Mouse (Mus musculus) liver, embryonic 13.5 days (tissue): Measurements from ENCODE around the gene Pipox. TPM values are rescaled to one million over a fixed set of nuclear protein-coding genes. Genes with fewer than 3 reads are reported as not detected.

Experiments used
- ATAC-seq: fragments of 200-750 bp; cut with Nextera tagmentation; 2 replicates; pipeline ENCODE4 v1.8.0; 2017; ENCODE audit warnings: low read depth, mild to moderate bottlenecking, moderate number of reproducible peaks, moderate library complexity
- DNase-seq: peaks from one replicate; pipeline ENCODE4 v3.0.0; 2022
- H3K27ac ChIP-seq: fragments of 300-500 bp; sonication (generic); 2 replicates; pipeline ENCODE4 v1.5.1; 2015; ENCODE audit warnings: moderate library complexity, mild to moderate bottlenecking, inconsistent platforms
- H3K27me3 ChIP-seq: fragments of 300-500 bp; sonication (generic); 2 replicates; pipeline ENCODE4 v1.6.1; 2015; ENCODE audit warnings: mild to moderate bottlenecking, inconsistent platforms
- H3K36me3 ChIP-seq: fragments of 300-500 bp; sonication (generic); 2 replicates; pipeline ENCODE4 v1.6.1; 2015; ENCODE audit warnings: mild to moderate bottlenecking, inconsistent platforms
- H3K4me1 ChIP-seq: fragments of 300-500 bp; sonication (generic); replicated peaks from 2 replicates; pipeline ENCODE4 v1.6.1; 2015; ENCODE audit warnings: inconsistent platforms
- H3K4me2 ChIP-seq: fragments of 300-500 bp; sonication (generic); 2 replicates; pipeline ENCODE4 v1.6.1; 2015; ENCODE audit warnings: inconsistent platforms, mild to moderate bottlenecking, moderate library complexity
- H3K4me3 ChIP-seq: fragments of 300-500 bp; sonication (generic); replicated peaks from 2 replicates; pipeline ENCODE4 v1.5.1; 2015; ENCODE audit warnings: mild to moderate bottlenecking, inconsistent platforms
- H3K9ac ChIP-seq: fragments of 300-500 bp; sonication (generic); 2 replicates; pipeline ENCODE4 v1.6.1; 2015; ENCODE audit warnings: mild to moderate bottlenecking, inconsistent platforms
- H3K9me3 ChIP-seq: fragments of 300-500 bp; sonication (generic); replicated peaks from 2 replicates; pipeline ENCODE4 v1.6.1; 2016; ENCODE audit warnings: inconsistent platforms
- WGBS: fragments of 180-500 bp; shearing (Covaris S2); methylation state at CpG from one replicate; pipeline ENCODE4 v1.1.7; 2015; ENCODE audit not compliant: insufficient replicate concordance; 5-methylcytosine and 5-hydroxymethylcytosine counted together
- polyA plus RNA-seq: library from polyadenylated mRNA; unstranded; fragments of >200 nt; fragmentation: Nextera tagmentation; extraction: Ambion mirVana; gene quantifications from 2 replicates; pipeline ENCODE4 v1.2.1, GENCODE M21; 2015

The Pipox gene
- polyA plus RNA-seq, 1 experiment from 2014 or later, result 8.7 TPM

DNA sequence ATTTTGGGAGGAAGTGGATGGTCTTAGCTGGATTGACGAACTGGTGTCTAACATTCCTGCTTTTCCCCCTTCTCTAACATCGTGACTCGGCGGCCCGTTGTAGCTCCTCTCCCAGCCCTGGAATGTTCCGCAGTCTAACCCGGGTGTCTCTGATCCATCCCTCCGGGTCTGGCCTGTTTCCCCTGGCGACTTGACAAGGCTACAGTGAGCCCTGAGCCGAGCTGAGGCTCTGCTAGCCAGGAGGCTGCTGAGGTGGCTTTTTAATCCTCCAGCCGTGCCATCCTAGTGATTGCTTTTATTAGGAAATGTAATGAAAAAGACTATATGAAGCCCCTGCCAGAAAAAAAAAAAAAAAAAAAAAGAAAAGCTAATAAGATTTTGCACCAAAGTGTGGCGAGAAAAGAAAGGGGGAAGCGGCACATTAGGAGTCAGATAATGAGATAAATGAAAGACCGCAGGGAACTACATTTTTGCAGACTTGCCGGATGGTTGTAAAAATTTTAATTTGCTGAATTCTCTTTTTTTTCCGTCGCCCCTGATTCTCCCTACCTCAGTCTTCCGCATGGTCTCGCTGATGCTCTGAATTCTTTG lies 12.3 kb upstream of the Pipox start:
- H3K27me3 ChIP-seq, result peaks cover 75% of the 10 kb centered on the region
- no peak overlapping the region for H3K27ac ChIP-seq
- ATAC-seq, result no peak
- H3K9ac ChIP-seq, result no peak overlapping the region
- no peak for DNase-seq
- H3K4me2 ChIP-seq, result no peak overlapping the region
- no peaks in the 10 kb centered on the region for H3K36me3 ChIP-seq
- H3K4me3 ChIP-seq, result no peak overlapping the region
- peaks cover 4% of the 10 kb centered on the region; the same call in 1 of the 2 replicates for H3K4me1 ChIP-seq
- no peaks in the 10 kb centered on the region for H3K9me3 ChIP-seq
- 30% methylated on average over 19 of the region's 19 CpGs for WGBS

DNA sequence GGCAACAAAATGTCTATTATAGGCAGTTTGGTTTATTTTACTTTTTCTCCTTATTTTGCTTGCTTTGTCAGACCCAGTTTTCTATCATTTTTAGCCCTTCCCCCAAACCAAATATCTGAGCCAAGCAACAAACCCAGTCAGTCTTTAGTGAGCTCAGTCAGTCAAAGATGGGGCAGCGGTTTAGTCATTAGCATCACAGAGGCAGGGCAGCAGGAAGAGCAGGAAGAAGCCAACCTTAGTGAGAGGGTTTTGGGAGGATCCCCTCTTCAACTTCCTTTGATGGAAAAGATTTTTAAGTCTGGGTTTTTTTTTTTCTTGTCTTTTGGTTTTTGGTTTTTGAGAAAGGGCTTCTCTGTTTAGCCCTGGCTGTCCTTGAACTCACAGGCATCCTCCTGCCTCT lies 10.8 kb upstream of the Pipox start:
- Histone ChIP-seq H3K27ac (no peak overlapping the region), H3K27me3 (peaks cover 67% of the 10 kb centered on the region), H3K9ac (no peak overlapping the region), H3K4me2 (no peak overlapping the region), H3K4me3 (no peak overlapping the region), H3K4me1 (peaks cover 7% of the 10 kb centered on the region), H3K9me3 (no peaks in the 10 kb centered on the region), H3K36me3 (no peaks in the 10 kb centered on the region)
- DNase-seq (no peak), ATAC-seq (no peak)
- WGBS, result 41% methylated on average over 1 of the region's 1 CpGs

DNA sequence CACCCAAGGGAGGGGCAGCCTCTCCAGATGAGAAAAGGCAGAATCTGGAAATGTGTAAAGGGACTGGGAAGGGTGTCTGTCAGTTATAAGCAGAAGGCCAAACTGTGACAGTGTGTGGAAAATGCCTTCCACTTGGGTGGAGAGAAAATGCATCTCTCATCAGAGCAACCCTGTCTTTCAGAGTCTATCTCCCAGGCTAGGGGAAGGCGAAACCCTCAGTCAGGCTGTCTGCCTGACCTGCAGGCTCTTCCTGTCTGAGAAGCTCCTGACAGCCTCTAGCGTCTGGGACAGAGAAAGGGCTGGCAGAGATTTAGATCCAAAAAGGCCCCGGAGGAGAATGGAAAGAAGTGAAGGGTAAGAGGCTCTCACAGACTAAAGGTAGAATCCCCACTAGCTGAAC lies 9.9 kb upstream of the Pipox start:
- Histone ChIP-seq H3K9me3 (no peaks in the 10 kb centered on the region), H3K9ac (no peak overlapping the region), H3K27ac (no peak overlapping the region), H3K27me3 (peaks cover 68% of the 10 kb centered on the region), H3K4me1 (peaks cover 7% of the 10 kb centered on the region), H3K4me2 (no peak overlapping the region), H3K4me3 (no peak overlapping the region), H3K36me3 (no peaks in the 10 kb centered on the region)
- WGBS, result 25% methylated on average over 3 of the region's 3 CpGs
- DNase-seq (no peak), ATAC-seq (no peak)

DNA sequence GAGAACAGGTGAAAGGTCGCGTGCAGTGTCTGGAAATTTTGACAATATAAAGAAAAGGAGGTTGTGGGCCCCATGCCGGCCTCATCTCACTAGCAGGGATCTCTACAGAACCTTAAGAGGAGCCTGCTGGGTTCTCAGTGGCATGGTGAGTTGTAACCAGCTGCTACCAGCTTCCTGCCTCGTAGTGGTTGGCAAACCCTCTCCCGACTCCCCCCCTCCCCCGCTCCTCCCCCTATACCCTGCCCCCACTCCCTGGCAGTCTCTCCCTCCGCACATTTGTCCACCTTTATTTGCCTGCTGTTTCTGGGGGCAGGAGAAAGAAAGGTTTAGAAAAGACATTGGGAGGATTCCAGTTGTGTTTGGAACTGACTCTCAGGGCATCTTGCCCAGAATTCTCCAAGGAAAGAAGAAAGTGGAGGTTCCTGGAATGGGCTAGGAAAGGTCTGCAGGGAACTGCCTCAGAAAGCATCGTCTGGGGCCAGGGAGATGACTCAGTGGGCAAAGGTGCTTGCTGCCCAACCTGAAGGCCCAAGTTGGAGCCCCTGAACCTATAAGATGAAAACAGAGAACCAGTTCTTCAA lies 8.0 kb upstream of the Pipox start:
- Histone ChIP-seq H3K27me3 (peaks cover 69% of the 10 kb centered on the region), H3K27ac (no peak overlapping the region), H3K36me3 (no peaks in the 10 kb centered on the region), H3K4me1 (peaks cover 7% of the 10 kb centered on the region), H3K9ac (no peak overlapping the region), H3K4me3 (no peak overlapping the region), H3K4me2 (no peak overlapping the region), H3K9me3 (no peaks in the 10 kb centered on the region)
- WGBS, result 37% methylated on average over 8 of the region's 8 CpGs
- ATAC-seq (no peak), DNase-seq (no peak)

DNA sequence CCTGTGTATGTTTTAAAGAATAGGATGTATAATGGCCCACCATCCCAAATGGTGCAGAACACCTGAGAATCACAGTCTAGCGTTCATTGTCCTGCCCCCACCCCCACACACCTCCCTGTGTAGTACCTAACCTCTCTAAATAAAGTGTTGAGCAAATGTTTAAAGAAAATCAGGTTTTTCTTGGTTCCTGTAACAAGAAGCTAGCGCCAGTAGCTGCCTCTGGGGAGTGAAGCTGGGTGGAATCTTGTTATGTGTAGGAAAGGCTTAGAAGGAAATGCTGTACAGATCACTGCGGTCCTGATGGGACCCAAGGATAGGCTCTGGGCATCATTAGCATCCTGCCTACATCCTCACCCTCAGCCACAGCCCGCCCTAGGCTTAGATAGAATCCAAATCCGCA lies 7.5 kb upstream of the Pipox start:
- no peak overlapping the region for H3K9ac ChIP-seq
- ATAC-seq, result no peak
- DNase-seq, result no peak
- H3K9me3 ChIP-seq, result no peaks in the 10 kb centered on the region
- H3K27ac ChIP-seq, result no peak overlapping the region
- peaks cover 69% of the 10 kb centered on the region for H3K27me3 ChIP-seq
- WGBS, result 44% methylated on average over 5 of the region's 5 CpGs
- no peaks in the 10 kb centered on the region for H3K36me3 ChIP-seq
- no peak overlapping the region for H3K4me2 ChIP-seq
- H3K4me1 ChIP-seq, result peaks cover 7% of the 10 kb centered on the region
- no peak overlapping the region for H3K4me3 ChIP-seq

DNA sequence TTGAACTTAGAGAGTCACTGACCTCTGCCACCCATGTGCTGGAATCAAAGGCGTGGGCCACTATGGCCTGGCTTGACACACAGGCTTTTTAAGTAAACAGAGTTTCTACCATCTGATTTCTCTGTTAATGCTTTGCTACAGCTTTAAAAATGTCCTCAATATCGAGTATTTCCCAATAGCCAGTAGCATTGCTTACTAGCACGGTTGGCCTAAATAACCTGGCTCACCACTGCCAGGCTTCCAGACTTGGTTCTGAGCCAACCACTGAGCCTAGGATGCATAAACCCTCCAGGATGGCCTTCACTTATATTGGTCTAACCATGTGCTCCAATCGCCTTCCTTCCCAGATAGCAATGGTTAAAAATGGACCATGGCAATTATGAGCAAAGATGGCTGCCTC lies 6.8 kb upstream of the Pipox start:
- no peaks in the 10 kb centered on the region for H3K9me3 ChIP-seq
- peaks cover 71% of the 10 kb centered on the region for H3K27me3 ChIP-seq
- WGBS, result 63% methylated on average over 4 of the region's 4 CpGs
- no peak for DNase-seq
- peaks cover 11% of the 10 kb centered on the region for H3K4me1 ChIP-seq
- H3K36me3 ChIP-seq, result no peaks in the 10 kb centered on the region
- no peak for ATAC-seq
- H3K4me3 ChIP-seq, result no peak overlapping the region
- no peak overlapping the region; the same call in 1 of the 2 replicates for H3K27ac ChIP-seq
- no peak overlapping the region for H3K4me2 ChIP-seq
- no peak overlapping the region for H3K9ac ChIP-seq

DNA sequence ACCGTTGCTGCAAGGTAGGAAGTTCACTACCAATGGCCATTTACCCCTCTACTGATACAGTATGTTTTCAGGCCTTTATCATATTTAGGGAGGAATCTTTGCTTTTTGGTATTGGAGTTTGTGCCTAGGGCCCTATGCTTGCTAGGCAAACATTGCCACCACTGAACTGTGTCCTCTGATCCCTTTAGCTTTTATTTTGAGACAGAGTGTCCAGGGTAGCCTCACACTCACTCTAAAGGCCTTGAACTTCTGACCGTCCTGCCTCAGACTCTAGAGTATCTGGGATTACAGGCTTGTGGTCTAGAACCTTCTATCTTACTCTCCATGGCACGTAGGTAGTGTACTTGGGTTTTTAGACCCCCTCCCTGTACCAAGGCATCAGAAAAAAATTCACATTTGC lies 6.3 kb upstream of the Pipox start:
- Histone ChIP-seq H3K4me1 (peaks cover 15% of the 10 kb centered on the region), H3K27me3 (peaks cover 73% of the 10 kb centered on the region), H3K4me3 (no peak overlapping the region), H3K27ac (no peak overlapping the region; the same call in 1 of the 2 replicates), H3K4me2 (no peak overlapping the region), H3K9me3 (no peaks in the 10 kb centered on the region), H3K36me3 (no peaks in the 10 kb centered on the region), H3K9ac (no peak overlapping the region)
- ATAC-seq (no peak), DNase-seq (no peak)
- WGBS, result 55% methylated on average over 3 of the region's 3 CpGs

DNA sequence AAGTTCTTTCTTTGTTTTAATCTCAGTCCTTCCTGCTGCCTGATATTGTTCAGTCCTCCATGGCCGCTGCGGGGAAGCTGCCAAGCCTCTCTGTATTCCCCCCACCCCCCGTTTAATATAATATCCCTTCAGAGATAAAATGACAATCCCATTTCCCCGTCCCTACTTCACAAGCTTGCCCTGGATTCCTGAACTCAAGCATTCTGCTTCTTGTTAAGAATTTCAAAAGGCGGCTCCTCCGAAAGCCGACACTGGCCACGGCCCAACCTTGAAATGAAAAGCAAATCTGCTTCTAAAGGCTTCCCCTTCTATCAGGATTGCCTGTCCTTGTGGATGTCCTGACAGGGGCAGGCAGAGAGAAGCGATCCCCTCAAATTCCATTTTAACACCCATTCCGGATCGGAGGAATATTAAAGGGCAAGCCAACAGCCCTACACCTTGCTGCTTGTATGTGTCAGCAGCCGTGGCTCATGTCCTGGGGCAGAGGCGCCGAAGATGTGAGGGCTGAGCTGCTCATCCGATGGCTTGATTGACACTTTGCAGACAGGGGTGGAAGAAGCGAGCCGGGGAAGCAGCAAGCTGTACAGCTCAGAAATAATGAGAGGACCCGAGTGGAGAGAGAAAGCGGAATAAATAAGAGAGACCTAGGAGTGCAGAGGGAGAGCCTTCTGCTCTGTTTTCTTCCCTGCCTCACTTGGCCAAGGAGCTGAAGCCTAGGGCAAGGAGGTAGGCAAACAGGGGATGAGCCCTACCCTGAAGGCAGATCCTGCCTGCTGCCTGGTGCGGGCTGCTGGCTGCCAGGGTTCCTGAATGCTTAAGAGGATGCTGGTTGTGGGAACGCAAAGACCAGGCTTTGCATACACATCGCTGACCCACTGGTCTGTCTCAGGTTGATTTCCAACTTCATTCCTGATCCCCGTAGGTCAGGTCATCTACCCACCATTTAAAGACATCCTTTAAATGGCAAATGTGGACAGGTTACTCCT lies 3.2 kb upstream of the Pipox start:
- DNase-seq (no peak), ATAC-seq (no peak)
- no peak overlapping the region for H3K27ac ChIP-seq
- peaks cover 75% of the 10 kb centered on the region for H3K27me3 ChIP-seq
- H3K9ac ChIP-seq, result no peak overlapping the region
- H3K4me1 ChIP-seq, result peaks cover 14% of the 10 kb centered on the region
- H3K36me3 ChIP-seq, result no peaks in the 10 kb centered on the region
- 30% methylated on average over 23 of the region's 23 CpGs for WGBS
- no peak overlapping the region for H3K4me3 ChIP-seq
- H3K4me2 ChIP-seq, result no peak overlapping the region
- no peaks in the 10 kb centered on the region for H3K9me3 ChIP-seq

DNA sequence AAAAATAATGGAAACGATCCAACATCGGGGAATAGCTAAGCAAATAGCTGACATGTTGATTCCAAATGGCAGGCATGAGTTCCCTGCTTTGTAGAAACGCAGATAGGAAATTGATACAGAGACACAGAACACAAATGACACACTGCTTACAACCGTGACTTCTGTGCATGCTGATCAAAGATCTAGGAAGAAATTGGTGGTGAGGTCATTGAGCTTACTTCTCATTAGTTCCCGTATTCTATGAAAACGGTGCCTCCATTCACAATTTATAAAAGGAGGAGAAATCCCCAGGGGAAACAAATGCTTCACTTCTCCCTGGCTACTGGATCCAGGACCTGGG lies 2.6 kb upstream of the Pipox start:
- Histone ChIP-seq H3K4me3 (no peak overlapping the region), H3K27ac (no peak overlapping the region), H3K27me3 (peaks cover 69% of the 10 kb centered on the region), H3K4me1 (peaks cover 10% of the 10 kb centered on the region; the same call in 1 of the 2 replicates), H3K9ac (no peak overlapping the region), H3K36me3 (no peaks in the 10 kb centered on the region), H3K9me3 (no peaks in the 10 kb centered on the region), H3K4me2 (no peak overlapping the region)
- ATAC-seq (no peak), DNase-seq (no peak)
- 50% methylated on average over 6 of the region's 6 CpGs for WGBS

DNA sequence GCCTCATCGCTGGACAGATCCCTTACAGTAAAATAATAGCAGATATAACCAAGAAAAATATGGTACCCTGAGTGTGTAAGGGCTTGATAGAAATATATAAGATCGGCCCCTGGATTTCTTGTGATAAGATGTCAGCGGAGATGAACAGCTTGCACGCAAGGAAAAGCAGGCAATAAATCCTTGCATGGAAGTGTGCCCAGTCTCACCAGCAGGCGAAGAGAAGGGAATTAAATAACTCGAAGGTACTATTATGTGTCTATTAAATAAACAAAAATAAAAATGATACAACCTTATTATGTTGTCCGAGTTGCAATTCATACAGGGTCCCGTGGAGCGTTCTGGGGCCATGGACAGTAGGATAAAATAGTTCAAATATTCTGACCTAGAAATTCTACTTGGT lies 2.1 kb upstream of the Pipox start:
- no peak overlapping the region for H3K4me2 ChIP-seq
- peaks cover 66% of the 10 kb centered on the region for H3K27me3 ChIP-seq
- H3K9me3 ChIP-seq, result no peaks in the 10 kb centered on the region
- no peak overlapping the region for H3K27ac ChIP-seq
- H3K4me3 ChIP-seq, result no peak overlapping the region
- 72% methylated on average over 9 of the region's 9 CpGs for WGBS
- DNase-seq (no peak), ATAC-seq (no peak)
- H3K9ac ChIP-seq, result no peak overlapping the region
- H3K36me3 ChIP-seq, result no peaks in the 10 kb centered on the region
- peaks cover 10% of the 10 kb centered on the region; the same call in 1 of the 2 replicates for H3K4me1 ChIP-seq

DNA sequence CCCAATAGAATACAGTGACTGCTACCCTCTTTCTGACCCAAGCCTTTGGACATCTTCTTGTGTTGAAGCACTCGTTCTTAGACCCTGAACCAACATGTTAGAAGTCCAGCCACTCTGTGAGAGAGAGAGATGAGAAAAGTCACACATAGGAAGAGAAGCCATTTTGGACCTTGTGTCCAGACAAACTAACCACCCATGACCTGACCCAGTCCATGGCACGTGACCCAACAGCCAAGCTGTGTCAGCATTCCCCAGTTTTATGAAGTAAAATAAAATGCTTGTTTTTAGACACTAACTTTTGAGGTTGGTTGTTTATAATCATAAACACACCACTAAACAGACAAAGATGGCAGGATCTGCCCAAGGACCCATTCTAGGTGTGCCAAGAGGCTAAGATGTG lies 1.1 kb upstream of the Pipox start:
- DNase-seq (no peak), ATAC-seq (no peak)
- Histone ChIP-seq H3K9me3 (no peaks in the 10 kb centered on the region), H3K4me3 (no peak overlapping the region), H3K36me3 (no peaks in the 10 kb centered on the region; the same call in 1 of the 2 replicates), H3K4me2 (no peak overlapping the region), H3K27me3 (peaks cover 65% of the 10 kb centered on the region), H3K9ac (no peak overlapping the region), H3K27ac (no peak overlapping the region), H3K4me1 (peaks cover 7% of the 10 kb centered on the region; the same call in 1 of the 2 replicates)
- 46% methylated on average over 2 of the region's 2 CpGs for WGBS
